Mouse (Mus musculus): ENCODE data around the gene Krt86. TPM values are rescaled to one million over a fixed set of nuclear protein-coding genes. Genes with fewer than 3 reads are reported as not detected.

The Krt86 gene
- total RNA-seq, 1 experiment = not detected

- Histone ChIP-seq H3K9ac (ENCODE audit: insufficient read depth, low read depth, low read length, poor library complexity, severe bottlenecking) (no peak overlapping the region), H3K4me3 (ENCODE audit: insufficient read depth in 1 of 2, low read depth in 1 of 2, low read length in 2 of 2, poor library complexity in 1 of 2, severe bottlenecking in 1 of 2) (no peak overlapping the region), H3K27ac (ENCODE audit: insufficient read depth, low read depth, low read length, poor library complexity, severe bottlenecking) (no peak overlapping the region), H3K36me3 (ENCODE audit: control insufficient read depth, insufficient read depth, low read length, poor library complexity, severe bottlenecking) (no peaks in the 10 kb centered on the region), H3K4me1 (ENCODE audit: control insufficient read depth in 2 of 2, insufficient read depth in 2 of 2, low read length in 2 of 2, poor library complexity in 1 of 2) (no peaks in the 10 kb centered on the region; a peak in 1 of 4 replicates), H3K9me3 (ENCODE audit: control insufficient read depth, insufficient read depth, low read depth, low read length) (no peaks in the 10 kb centered on the region)
- TF ChIP-seq ZNF384 (IDR thresholded peaks at IDR 0.05; ENCODE audit: low read depth, low read length) = no peak
- TF ChIP-seq MAFK (IDR thresholded peaks at IDR 0.05; ENCODE audit: insufficient read depth, low read depth, low read length) = no peak
- TF ChIP-seq ZC3H11A (IDR thresholded peaks at IDR 0.05; ENCODE audit: borderline replicate concordance, low read depth, low read length) = no peak
- TF ChIP-seq CHD2 (IDR thresholded peaks at IDR 0.05; ENCODE audit: low read depth, low read length) = no peak
- no peak for DNase-seq (ENCODE audit: low read depth, low spot score)
- in situ Hi-C loops (cut with MboI; ENCODE audit: low sequenced_read_pairs in 2 of 2, unreplicated experiment in 2 of 2) = no loop called here
These were observed 18.0 kb upstream of the Krt86 start for GRCm38 (mm10) chr15:101455292-101455691.

- Histone ChIP-seq H3K4me3 (ENCODE audit: insufficient read depth in 1 of 2, low read depth in 1 of 2, low read length in 2 of 2, poor library complexity in 1 of 2, severe bottlenecking in 1 of 2) (no peak overlapping the region), H3K27ac (ENCODE audit: insufficient read depth, low read depth, low read length, poor library complexity, severe bottlenecking) (no peak overlapping the region), H3K9me3 (ENCODE audit: control insufficient read depth, insufficient read depth, low read depth, low read length) (no peaks in the 10 kb centered on the region), H3K4me1 (ENCODE audit: control insufficient read depth in 2 of 2, insufficient read depth in 2 of 2, low read length in 2 of 2, poor library complexity in 1 of 2) (no peaks in the 10 kb centered on the region; a peak in 1 of 4 replicates), H3K9ac (ENCODE audit: insufficient read depth, low read depth, low read length, poor library complexity, severe bottlenecking) (no peak overlapping the region), H3K36me3 (ENCODE audit: control insufficient read depth, insufficient read depth, low read length, poor library complexity, severe bottlenecking) (no peaks in the 10 kb centered on the region)
- in situ Hi-C loops (cut with MboI; ENCODE audit: low sequenced_read_pairs in 2 of 2, unreplicated experiment in 2 of 2) = no loop called here
- TF ChIP-seq ZC3H11A (IDR thresholded peaks at IDR 0.05; ENCODE audit: borderline replicate concordance, low read depth, low read length) (no peak), HCFC1 (IDR thresholded peaks at IDR 0.05; ENCODE audit: borderline replicate concordance, insufficient read depth, low read length) (no peak), ZNF384 (IDR thresholded peaks at IDR 0.05; ENCODE audit: low read depth, low read length) (no peak), MAFK (IDR thresholded peaks at IDR 0.05; ENCODE audit: insufficient read depth, low read depth, low read length) (no peak), CHD2 (IDR thresholded peaks at IDR 0.05; ENCODE audit: low read depth, low read length) (no peak)
- DNase-seq (ENCODE audit: low read depth, low spot score) = no peak
These were observed 17.4 kb upstream of the Krt86 start for GRCm38 (mm10) chr15:101455891-101456290.

GRCm38 (mm10) chr15:101458361-101458930, 14.8 kb upstream of the Krt86 start:
- no peaks in the 10 kb centered on the region for H3K36me3 ChIP-seq (ENCODE audit: control insufficient read depth, insufficient read depth, low read length, poor library complexity, severe bottlenecking)
- TF ChIP-seq HCFC1 (IDR thresholded peaks at IDR 0.05; ENCODE audit: borderline replicate concordance, insufficient read depth, low read length) = no peak
- TF ChIP-seq ZNF384 (IDR thresholded peaks at IDR 0.05; ENCODE audit: low read depth, low read length) = no peak
- no peak for TF ChIP-seq ZC3H11A (IDR thresholded peaks at IDR 0.05; ENCODE audit: borderline replicate concordance, low read depth, low read length)
- TF ChIP-seq CHD2 (IDR thresholded peaks at IDR 0.05; ENCODE audit: low read depth, low read length) = no peak
- TF ChIP-seq MAFK (IDR thresholded peaks at IDR 0.05; ENCODE audit: insufficient read depth, low read depth, low read length) = no peak
- H3K9ac ChIP-seq (ENCODE audit: insufficient read depth, low read depth, low read length, poor library complexity, severe bottlenecking) = no peak overlapping the region
- no peaks in the 10 kb centered on the region; a peak in 1 of 4 replicates for H3K4me1 ChIP-seq (ENCODE audit: control insufficient read depth in 2 of 2, insufficient read depth in 2 of 2, low read length in 2 of 2, poor library complexity in 1 of 2)
- no peaks in the 10 kb centered on the region for H3K9me3 ChIP-seq (ENCODE audit: control insufficient read depth, insufficient read depth, low read depth, low read length)
- H3K4me3 ChIP-seq (ENCODE audit: insufficient read depth in 1 of 2, low read depth in 1 of 2, low read length in 2 of 2, poor library complexity in 1 of 2, severe bottlenecking in 1 of 2) = no peak overlapping the region
- in situ Hi-C loops (cut with MboI; ENCODE audit: low sequenced_read_pairs in 2 of 2, unreplicated experiment in 2 of 2) = no loop called here
- no peak for DNase-seq (ENCODE audit: low read depth, low spot score)
- no peak overlapping the region for H3K27ac ChIP-seq (ENCODE audit: insufficient read depth, low read depth, low read length, poor library complexity, severe bottlenecking)

GRCm38 (mm10) chr15:101459283-101459682, 14.0 kb upstream of the Krt86 start:
- in situ Hi-C loops (cut with MboI; ENCODE audit: low sequenced_read_pairs in 2 of 2, unreplicated experiment in 2 of 2) = no loop called here
- H3K4me1 ChIP-seq (ENCODE audit: control insufficient read depth in 2 of 2, insufficient read depth in 2 of 2, low read length in 2 of 2, poor library complexity in 1 of 2) = no peaks in the 10 kb centered on the region; a peak in 1 of 4 replicates
- no peaks in the 10 kb centered on the region for H3K36me3 ChIP-seq (ENCODE audit: control insufficient read depth, insufficient read depth, low read length, poor library complexity, severe bottlenecking)
- H3K9me3 ChIP-seq (ENCODE audit: control insufficient read depth, insufficient read depth, low read depth, low read length) = no peaks in the 10 kb centered on the region
- no peak overlapping the region for H3K9ac ChIP-seq (ENCODE audit: insufficient read depth, low read depth, low read length, poor library complexity, severe bottlenecking)
- no peak for DNase-seq (ENCODE audit: low read depth, low spot score)
- no peak overlapping the region for H3K4me3 ChIP-seq (ENCODE audit: insufficient read depth in 1 of 2, low read depth in 1 of 2, low read length in 2 of 2, poor library complexity in 1 of 2, severe bottlenecking in 1 of 2)
- TF ChIP-seq HCFC1 (IDR thresholded peaks at IDR 0.05; ENCODE audit: borderline replicate concordance, insufficient read depth, low read length) = no peak
- no peak overlapping the region for H3K27ac ChIP-seq (ENCODE audit: insufficient read depth, low read depth, low read length, poor library complexity, severe bottlenecking)

- in situ Hi-C loops (cut with MboI; ENCODE audit: low sequenced_read_pairs in 2 of 2, unreplicated experiment in 2 of 2) = no loop called here
- H3K36me3 ChIP-seq (ENCODE audit: control insufficient read depth, insufficient read depth, low read length, poor library complexity, severe bottlenecking) = no peaks in the 10 kb centered on the region
- no peak within 1 kb of the TSS for H3K27ac ChIP-seq (ENCODE audit: insufficient read depth, low read depth, low read length, poor library complexity, severe bottlenecking)
- H3K4me3 ChIP-seq (ENCODE audit: insufficient read depth in 1 of 2, low read depth in 1 of 2, low read length in 2 of 2, poor library complexity in 1 of 2, severe bottlenecking in 1 of 2) = no peak within 1 kb of the TSS
- no peaks in the 10 kb centered on the region; a peak in 1 of 4 replicates for H3K4me1 ChIP-seq (ENCODE audit: control insufficient read depth in 2 of 2, insufficient read depth in 2 of 2, low read length in 2 of 2, poor library complexity in 1 of 2)
- H3K9ac ChIP-seq (ENCODE audit: insufficient read depth, low read depth, low read length, poor library complexity, severe bottlenecking) = no peak within 1 kb of the TSS
- H3K9me3 ChIP-seq (ENCODE audit: control insufficient read depth, insufficient read depth, low read depth, low read length) = no peaks in the 10 kb centered on the region
- TF ChIP-seq MAFK (IDR thresholded peaks at IDR 0.05; ENCODE audit: insufficient read depth, low read depth, low read length) (no peak), CHD2 (IDR thresholded peaks at IDR 0.05; ENCODE audit: low read depth, low read length) (no peak), HCFC1 (IDR thresholded peaks at IDR 0.05; ENCODE audit: borderline replicate concordance, insufficient read depth, low read length) (no peak)
- no peak for DNase-seq (ENCODE audit: low read depth, low spot score)
These were observed 9.6 kb upstream of the Krt86 start, which contains the start of gene Krt81 for GRCm38 (mm10) chr15:101463651-101464050. Gene Krt81 (minus strand): TSS chr15:101463751.

Measured in ES-E14 (cell line).